Mouse (Mus musculus) kidney, adult 10 weeks (tissue): Measurements from ENCODE around the gene Galnt4. TPM values are rescaled to one million over a fixed set of nuclear protein-coding genes. Genes with fewer than 3 reads are reported as not detected.

Source experiments
- polyA plus RNA-seq: library from polyadenylated mRNA; stranded (reverse); fragments of 350-450 nt; fragmentation: Illumina TruSeq; extraction: RNeasy Lipid Tissue Mini Kit (QIAGEN cat#74804); gene quantifications from one replicate; pipeline ENCODE4 v1.2.3, GENCODE M21; 2014; ENCODE audit warnings: low read depth, low replicate concordance

Gene Galnt4
- polyA plus RNA-seq = 15.8 TPM

DNA sequence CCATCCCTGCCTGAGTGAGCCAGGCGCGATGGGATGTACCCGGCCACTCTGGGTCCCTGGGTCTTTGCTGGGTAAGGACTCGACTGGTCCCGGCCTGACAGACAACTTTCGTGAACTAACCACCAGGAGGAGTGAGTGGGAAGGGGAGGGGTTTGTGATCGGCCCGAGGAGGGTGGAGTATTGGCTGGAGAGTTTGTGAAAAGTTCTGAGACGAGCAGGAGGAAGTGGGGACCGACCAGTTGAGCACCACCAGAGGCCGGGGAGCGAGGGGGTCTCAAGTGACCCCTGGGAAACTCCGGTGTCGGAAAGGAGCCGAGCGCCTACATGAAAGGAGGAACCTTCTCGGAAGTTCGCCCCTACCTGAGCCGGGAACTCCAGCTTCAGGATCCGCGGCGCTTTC lies at the start of gene Galnt4:
Gene Galnt4 (plus strand): TSS at position 196 of the 400 bp plus-strand sequence.

GRCm38 (mm10) chr10:99106703-99107631 lies 992 bp upstream of the Galnt4 start, which contains the start of gene Poc1b:
TSS of gene Poc1b (plus strand) at chr10:99107036.

DNA sequence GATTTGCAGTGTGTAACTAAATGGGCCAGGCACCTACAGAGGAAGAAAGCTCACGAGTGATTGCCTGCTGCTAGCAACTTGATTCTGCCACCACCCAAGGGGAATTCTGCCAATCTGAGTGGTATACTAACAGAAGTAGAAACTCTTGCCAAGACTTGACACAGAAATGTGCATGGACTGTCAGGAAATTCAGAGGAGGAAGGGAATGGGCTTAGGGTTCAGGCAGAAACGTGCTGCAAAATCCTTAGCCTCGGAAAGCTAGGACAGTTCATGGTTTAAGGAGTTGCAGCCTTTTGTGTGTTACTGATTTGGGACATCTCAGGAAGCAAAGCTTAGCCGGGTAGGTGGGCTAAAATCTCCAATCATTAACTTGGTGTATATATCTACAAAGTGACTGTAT lies 18.3 kb downstream of the Galnt4 start, which contains the start of gene Phxr2:
Gene Phxr2 (minus strand): TSS at position 101 of the 400 bp plus-strand sequence.

Other genes starting within 250 kb of the Galnt4 start
- gene Atp2b1, start 193.8 kb upstream of the Galnt4 start, polyA plus RNA-seq = 71.7 TPM
- 11.0 TPM for gene Poc1b, start 1.1 kb upstream of the Galnt4 start, polyA plus RNA-seq
- gene Phxr2, start 18.2 kb downstream of the Galnt4 start, polyA plus RNA-seq = not detected
- 109 TPM for gene Dusp6, start 155.1 kb downstream of the Galnt4 start, polyA plus RNA-seq